Mouse (Mus musculus): ENCODE measurements at regions not wholly inside any gene's neighbourhood (a gene's known extent, or its start where the extent isn't known, plus 50 kb on each side); places are given as distances from the start of the nearest gene placed in this dataset.
A peak's percentile ranks its signal among the peaks of the same experiment; 100 is the strongest.

GRCm38 (mm10) chr13:99847531-99847930 lies 53.4 kb downstream of the Cartpt start:
- no peak for DNase-seq

GRCm38 (mm10) chr13:99842626-99843025 lies 58.3 kb downstream of the Cartpt start:
- no peak for DNase-seq

GRCm38 (mm10) chr13:99839446-99839845 lies 61.4 kb downstream of the Cartpt start:
- DNase-seq: no peak

GRCm38 (mm10) chr13:99837772-99838425 lies 63.0 kb downstream of the Cartpt start:
- peak; percentile 70 for DNase-seq

GRCm38 (mm10) chr13:99837180-99837579 lies 63.7 kb downstream of the Cartpt start:
- no peak for DNase-seq

- DNase-seq: peak; percentile 28
Measured at GRCm38 (mm10) chr13:99836586-99836985, 64.3 kb downstream of the Cartpt start.

GRCm38 (mm10) chr13:99835518-99835917 lies 65.4 kb downstream of the Cartpt start:
- no peak for DNase-seq

- DNase-seq: no peak
Measured at GRCm38 (mm10) chr13:99830080-99830724, 70.7 kb downstream of the Cartpt start.

GRCm38 (mm10) chr13:99827573-99827972 lies 73.3 kb downstream of the Cartpt start:
- DNase-seq: no peak

GRCm38 (mm10) chr13:99824625-99825024 lies 76.3 kb downstream of the Cartpt start:
- no peak for DNase-seq

GRCm38 (mm10) chr13:99816666-99817065 lies 84.2 kb downstream of the Cartpt start:
- no peak for DNase-seq

GRCm38 (mm10) chr13:99815786-99816185 lies 85.1 kb downstream of the Cartpt start:
- DNase-seq: no peak

GRCm38 (mm10) chr13:99814801-99815200 lies 86.1 kb downstream of the Cartpt start:
- no peak for DNase-seq

- no peak for DNase-seq
Measured at GRCm38 (mm10) chr13:99814033-99814556, 86.8 kb downstream of the Cartpt start.

- DNase-seq: no peak
Measured at GRCm38 (mm10) chr13:99794448-99794847, 106.4 kb downstream of the Cartpt start.

- DNase-seq: no peak
Measured at GRCm38 (mm10) chr13:99793786-99794435, 107.0 kb downstream of the Cartpt start.

- no peak for DNase-seq
Measured at GRCm38 (mm10) chr13:99793001-99793400, 107.9 kb downstream of the Cartpt start.

- DNase-seq: no peak
Measured at GRCm38 (mm10) chr13:99790951-99791350, 109.9 kb downstream of the Cartpt start.

GRCm38 (mm10) chr13:99787760-99788159 lies 113.1 kb downstream of the Cartpt start:
- DNase-seq: no peak

- DNase-seq: no peak
Measured at GRCm38 (mm10) chr13:99785427-99785826, 115.5 kb downstream of the Cartpt start.

GRCm38 (mm10) chr13:99784314-99784713 lies 116.6 kb downstream of the Cartpt start:
- no peak for DNase-seq

GRCm38 (mm10) chr13:99782883-99783721 lies 117.8 kb downstream of the Cartpt start:
- DNase-seq: no peak

GRCm38 (mm10) chr13:99781616-99782015 lies 119.3 kb downstream of the Cartpt start:
- no peak for DNase-seq
